Mouse (Mus musculus) G1E-ER4 (cell line): ENCODE data around the gene Tmem177. TPM values are rescaled to one million over a fixed set of nuclear protein-coding genes. Genes with fewer than 3 reads are reported as not detected.

ENCODE experiments used
- GATA1 ChIP-seq: IDR thresholded peaks from one replicate; pipeline ENCODE4 v1.8.0; 2012; ENCODE audit warnings: low read length, inconsistent platforms
- polyA plus RNA-seq: library from polyadenylated mRNA; stranded (reverse); fragments of >175 nt; gene quantifications from 2 replicates; pipeline ENCODE4 v1.2.3, GENCODE M21; 2012

The Tmem177 gene
- polyA plus RNA-seq, 1 experiment = 0.99 TPM

GRCm38 (mm10) chr1:119899195-119900123 is 13.5 kb downstream of the Tmem177 start:
- TF ChIP-seq GATA1 = no peak

- TF ChIP-seq GATA1 = no peak
Measured at GRCm38 (mm10) chr1:119894936-119895335, 18.1 kb downstream of the Tmem177 start.

GRCm38 (mm10) chr1:119893600-119893999 is 19.4 kb downstream of the Tmem177 start:
- TF ChIP-seq GATA1 = no peak

GRCm38 (mm10) chr1:119892933-119893332 is 20.1 kb downstream of the Tmem177 start:
- no peak for TF ChIP-seq GATA1

GRCm38 (mm10) chr1:119891865-119892264 is 21.1 kb downstream of the Tmem177 start:
- no peak for TF ChIP-seq GATA1

GRCm38 (mm10) chr1:119891149-119891548 is 21.9 kb downstream of the Tmem177 start:
- TF ChIP-seq GATA1 = no peak

- TF ChIP-seq GATA1 = no peak
Measured at GRCm38 (mm10) chr1:119889347-119889746, 23.7 kb downstream of the Tmem177 start.

GRCm38 (mm10) chr1:119886320-119886719 is 26.7 kb downstream of the Tmem177 start:
- TF ChIP-seq GATA1 = no peak

GRCm38 (mm10) chr1:119884272-119884671 is 28.7 kb downstream of the Tmem177 start:
- TF ChIP-seq GATA1 = no peak

GRCm38 (mm10) chr1:119878909-119879308 is 34.1 kb downstream of the Tmem177 start:
- TF ChIP-seq GATA1 = no peak

- TF ChIP-seq GATA1 = no peak
Measured at GRCm38 (mm10) chr1:119877469-119877868, 35.5 kb downstream of the Tmem177 start.

- no peak for TF ChIP-seq GATA1
Measured at GRCm38 (mm10) chr1:119868395-119869161, 44.4 kb downstream of the Tmem177 start.

- no peak for TF ChIP-seq GATA1
Measured at GRCm38 (mm10) chr1:119867300-119867699, 45.7 kb downstream of the Tmem177 start.

- no peak for TF ChIP-seq GATA1
Measured at GRCm38 (mm10) chr1:119865311-119865710, 47.7 kb downstream of the Tmem177 start.

GRCm38 (mm10) chr1:119863507-119864296 is 49.3 kb downstream of the Tmem177 start:
- TF ChIP-seq GATA1 = no peak
